Mouse (Mus musculus): ENCODE data around the gene Ppih.
"Not testable (repeated sequence)": the region's sequence is repeated elsewhere in the genome, so short reads cannot be mapped to it uniquely, and the experiment has no call there.

Ppih gene

GRCm38 (mm10) chr4:119292771-119293573 lies 27.4 kb downstream of the Ppih start:
- DNase-seq (ENCODE audit: extremely low read depth, insufficient read length, low spot score), result peak; percentile 42

- no peak for DNase-seq (ENCODE audit: extremely low read depth, insufficient read length, low spot score)
Observed at GRCm38 (mm10) chr4:119291921-119292320, 28.4 kb downstream of the Ppih start.

GRCm38 (mm10) chr4:119285336-119285735 lies 35.0 kb downstream of the Ppih start:
- no peak for DNase-seq (ENCODE audit: extremely low read depth, insufficient read length, low spot score)

GRCm38 (mm10) chr4:119284861-119285260 lies 35.5 kb downstream of the Ppih start:
- DNase-seq (ENCODE audit: extremely low read depth, insufficient read length, low spot score), result no peak

GRCm38 (mm10) chr4:119278784-119279183 lies 41.6 kb downstream of the Ppih start:
- not testable (repeated sequence) for DNase-seq (ENCODE audit: extremely low read depth, insufficient read length, low spot score)

- no peak for DNase-seq (ENCODE audit: extremely low read depth, insufficient read length, low spot score)
Observed at GRCm38 (mm10) chr4:119275726-119276125, 44.6 kb downstream of the Ppih start.

- no peak for DNase-seq (ENCODE audit: extremely low read depth, insufficient read length, low spot score)
Observed at GRCm38 (mm10) chr4:119275226-119275625, 45.1 kb downstream of the Ppih start.

- no peak for DNase-seq (ENCODE audit: extremely low read depth, insufficient read length, low spot score)
Observed at GRCm38 (mm10) chr4:119274627-119275026, 45.7 kb downstream of the Ppih start.

- DNase-seq (ENCODE audit: extremely low read depth, insufficient read length, low spot score), result no peak
Observed at GRCm38 (mm10) chr4:119266606-119267005, 53.7 kb downstream of the Ppih start.

GRCm38 (mm10) chr4:119263459-119263858 lies 56.9 kb downstream of the Ppih start:
- DNase-seq (ENCODE audit: extremely low read depth, insufficient read length, low spot score), result no peak

- no peak for DNase-seq (ENCODE audit: extremely low read depth, insufficient read length, low spot score)
Observed at GRCm38 (mm10) chr4:119262483-119262882, 57.9 kb downstream of the Ppih start.

GRCm38 (mm10) chr4:119261087-119261713 lies 59.1 kb downstream of the Ppih start:
- DNase-seq (ENCODE audit: extremely low read depth, insufficient read length, low spot score), result no peak

GRCm38 (mm10) chr4:119259344-119260254 lies 60.7 kb downstream of the Ppih start:
- DNase-seq (ENCODE audit: extremely low read depth, insufficient read length, low spot score), result no peak

GRCm38 (mm10) chr4:119257083-119257482 lies 63.3 kb downstream of the Ppih start:
- no peak for DNase-seq (ENCODE audit: extremely low read depth, insufficient read length, low spot score)

GRCm38 (mm10) chr4:119255351-119255750 lies 65.0 kb downstream of the Ppih start, which contains the start of gene Cldn19:
Gene Cldn19, plus strand, starts transcription at chr4:119255414.
- DNase-seq (ENCODE audit: extremely low read depth, insufficient read length, low spot score), result no peak

- DNase-seq (ENCODE audit: extremely low read depth, insufficient read length, low spot score), result no peak
Observed at GRCm38 (mm10) chr4:119254012-119254618, 66.2 kb downstream of the Ppih start.

- no peak for DNase-seq (ENCODE audit: extremely low read depth, insufficient read length, low spot score)
Observed at GRCm38 (mm10) chr4:119252025-119252808, 68.1 kb downstream of the Ppih start.

Data from 3134 (cell line).